12 mouse cellular contexts compared by ENCODE assay signal in genomic region chr5:25160515-25160914, GRCm38 (mm10). TPM values are rescaled to one million over a fixed set of nuclear protein-coding genes. Genes with fewer than 3 reads are reported as not detected.
A peak's percentile ranks its signal among the peaks of the same experiment; 100 is the strongest.
DNase-seq lines count a peak whose midpoint lies in the region; ATAC-seq lines count a peak whose summit lies in the region.
"Had no signal": no experiment of that assay in that cellular context is flagged by ENCODE, and none has a peak within 500 bp of the region (broad histone marks: within the 10 kb centered on the region; RNA-seq: fewer than 3 reads in every experiment).

No protein-coding gene starts in this region.

- H3K27me3 ChIP-seq in midbrain, embryonic 11.5 days (ENCODE audit: control insufficient read depth, insufficient read depth, low read length): no peaks in the 10 kb centered on the region
- H3K27me3 ChIP-seq in midbrain, embryonic 16.5 days (ENCODE audit: control insufficient read depth, insufficient read depth, low read depth, low read length): no peaks in the 10 kb centered on the region

- H3K9me3 ChIP-seq in midbrain, embryonic 11.5 days (ENCODE audit: control insufficient read depth, low read length): no peaks in the 10 kb centered on the region
- H3K9me3 ChIP-seq in midbrain, embryonic 16.5 days (replicated peaks; ENCODE audit: control insufficient read depth, low read length, poor library complexity, severe bottlenecking): no peaks in the 10 kb centered on the region

- ATAC-seq in midbrain, embryonic 11.5 days (ENCODE audit: low FRiP score): no peak
- ATAC-seq in midbrain, embryonic 16.5 days: no peak

- H3K4me2 ChIP-seq in midbrain, embryonic 11.5 days: no peak overlapping the region
- H3K4me2 ChIP-seq in midbrain, embryonic 16.5 days (ENCODE audit: low read length): no peak overlapping the region

- H3K4me1 ChIP-seq in midbrain, embryonic 11.5 days (ENCODE audit: control insufficient read depth, insufficient read depth, low read length): no peaks in the 10 kb centered on the region
- no peaks in the 10 kb centered on the region for H3K4me1 ChIP-seq in midbrain, embryonic 16.5 days (ENCODE audit: control insufficient read depth, insufficient read depth, low read length)

- WGBS in midbrain, embryonic 11.5 days: 80% methylated on average over 11 of the region's 11 CpGs
- WGBS in midbrain, embryonic 16.5 days: 68% methylated on average over 11 of the region's 11 CpGs

- no peaks in the 10 kb centered on the region for H3K36me3 ChIP-seq in midbrain, embryonic 11.5 days (ENCODE audit: control insufficient read depth, insufficient read depth, low read length)
- no peaks in the 10 kb centered on the region for H3K36me3 ChIP-seq in midbrain, embryonic 16.5 days (ENCODE audit: control insufficient read depth, insufficient read depth, low read length)

- peak; percentile 76 for DNase-seq in midbrain, embryonic 11.5 days (ENCODE audit: low spot score, missing footprints)
- peak; percentile 71 for DNase-seq in fat pad, adult 2 months (ENCODE audit: extremely low read depth, low read depth, low spot score)
- peak; percentile 54 for DNase-seq in layer of hippocampus, postnatal 36 days
- DNase-seq in right cerebral cortex, postnatal 36 days (ENCODE audit: low spot score in 2 of 2): peak; percentile 34 to 42
- DNase-seq in gastrocnemius, adult 8-10 months (ENCODE audit: low spot score in 2 of 2): no peak
- DNase-seq in ovary, postnatal 10 days (ENCODE audit: low spot score): no peak
- DNase-seq: lung, postnatal 10 days had no signal

- H3K4me3 ChIP-seq in midbrain, embryonic 11.5 days (ENCODE audit: low read depth, low read length): no peak overlapping the region
- no peak overlapping the region for H3K4me3 ChIP-seq in midbrain, embryonic 16.5 days (ENCODE audit: low read depth, low read length)

- H3K27ac ChIP-seq in midbrain, embryonic 11.5 days (ENCODE audit: low read depth, low read length): no peak overlapping the region
- no peak overlapping the region for H3K27ac ChIP-seq in midbrain, embryonic 16.5 days (ENCODE audit: low read length)

- H3K9ac ChIP-seq in midbrain, embryonic 11.5 days (ENCODE audit: low read length): no peak overlapping the region
- no peak overlapping the region for H3K9ac ChIP-seq in midbrain, embryonic 16.5 days (ENCODE audit: low read depth, low read length)

RNA-seq across cellular contexts. Expression of gene Galntl5, which starts 20.7 kb away (rescaled TPM):
- not detected in 2 replicates for polyA plus RNA-seq in midbrain, embryonic 11.5 days (2014; fragmentation: Nextera tagmentation; extraction: Ambion mirVana)
- polyA plus RNA-seq in midbrain, embryonic 16.5 days (2015; fragmentation: Nextera tagmentation; extraction: Ambion mirVana): not detected in 2 replicates
- total RNA-seq in layer of hippocampus, postnatal 36 days (2021): not detected
- not detected for total RNA-seq in gastrocnemius, adult 8-10 months (2022)
- total RNA-seq: ES-E14 had no signal
- polyA plus RNA-seq: frontal cortex, adult 2 months; kidney, embryonic 16.5 days; spleen, adult 2 months had no signal

Comparison
In these comparisons a context has a peak if more than half of its experiments do, and no peak if none do; other contexts are left out.
1. DNase-seq: peak in midbrain, embryonic 11.5 days (single experiment), fat pad, adult 2 months (single experiment), layer of hippocampus, postnatal 36 days (2 of 2) and right cerebral cortex, postnatal 36 days (2 of 2); none in gastrocnemius, adult 8-10 months (0 of 2) and ovary, postnatal 10 days (single experiment).